Mouse (Mus musculus): Measurements from ENCODE around the gene F2rl2. TPM values are rescaled to one million over a fixed set of nuclear protein-coding genes. Genes with fewer than 3 reads are reported as not detected.

F2rl2 gene
- total and polyA plus RNA-seq, 3 experiments = 0.08 TPM; not detected in 2

DNA sequence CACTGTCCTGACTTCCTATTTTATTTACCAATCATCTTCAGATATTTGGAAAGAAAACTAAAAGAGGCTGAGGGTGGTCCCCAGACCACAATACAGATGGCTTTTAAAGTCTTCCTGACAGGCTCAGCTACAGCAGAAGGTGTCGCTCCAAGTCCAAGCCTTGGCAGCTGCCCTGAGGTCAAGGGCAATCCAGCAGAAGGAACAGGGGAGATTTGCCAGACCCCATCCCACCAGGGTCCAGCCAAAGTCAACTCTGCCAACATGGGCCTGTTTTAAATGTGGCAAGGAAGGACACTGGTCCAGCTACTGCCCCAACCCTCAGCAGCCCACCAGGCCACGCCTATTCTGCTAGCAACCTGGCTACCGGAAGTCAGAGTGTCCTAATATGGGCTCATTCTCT is 46.7 kb upstream of the F2rl2 start:
- no peak overlapping the region for H3K4me2 ChIP-seq (ENCODE audit: insufficient read depth, low read depth, poor library complexity, severe bottlenecking)
- no peaks in the 10 kb centered on the region for H3K36me3 ChIP-seq (replicated peaks in 1 of 2; ENCODE audit: control insufficient read depth in 1 of 2, insufficient read depth in 1 of 2, low read length in 1 of 2)
- no peak for DNase-seq (ENCODE audit: extremely low read depth)
- H3K27me3 ChIP-seq (replicated peaks) = peaks cover 4% of the 10 kb centered on the region
- H3K4me1 ChIP-seq (ENCODE audit: control insufficient read depth in 1 of 2, insufficient read depth in 2 of 2) = no peaks in the 10 kb centered on the region
- H3K4me3 ChIP-seq (replicated peaks in 1 of 3; ENCODE audit: low read depth in 2 of 3, low read length in 2 of 3, poor library complexity in 1 of 3) = no peak overlapping the region
- in situ Hi-C loops (cut with MboI; ENCODE audit: low pct_ligation_motif_present, low pct_unique_long_range_greater_than_20kb, low sequenced_read_pairs) = no loop called here
- no peak overlapping the region for H3K9ac ChIP-seq (ENCODE audit: insufficient read depth, low read depth)
- H3K27ac ChIP-seq (ENCODE audit: insufficient read depth, low read depth) = no peak overlapping the region
- dilution Hi-C loops (cut with MboI; ENCODE audit: extremely low pct_ligation_motif_present, extremely low pct_unique_long_range_greater_than_20kb, low sequenced_read_pairs) = no loop called here
- no peaks in the 10 kb centered on the region for H3K79me2 ChIP-seq (replicated peaks; ENCODE audit: control insufficient read depth, extremely low read depth, insufficient read depth, poor library complexity, severe bottlenecking)
- no peak for TF ChIP-seq NELFE (IDR thresholded peaks at IDR 0.05; ENCODE audit: low read depth, low read length)
- TF ChIP-seq MAX (IDR thresholded peaks at IDR 0.05; ENCODE audit: low read length) = no peak
- TF ChIP-seq MXI1 (IDR thresholded peaks at IDR 0.05; ENCODE audit: low read depth, low read length) = no peak
- TF ChIP-seq EP300 (IDR thresholded peaks at IDR 0.05; ENCODE audit: low read length) = no peak
- TF ChIP-seq USF2 (conservative IDR thresholded peaks at IDR 0.05; ENCODE audit: low read depth, low read length) = no peak
- no peaks in the 10 kb centered on the region for H3K9me3 ChIP-seq (replicated peaks; ENCODE audit: low read length)

DNA sequence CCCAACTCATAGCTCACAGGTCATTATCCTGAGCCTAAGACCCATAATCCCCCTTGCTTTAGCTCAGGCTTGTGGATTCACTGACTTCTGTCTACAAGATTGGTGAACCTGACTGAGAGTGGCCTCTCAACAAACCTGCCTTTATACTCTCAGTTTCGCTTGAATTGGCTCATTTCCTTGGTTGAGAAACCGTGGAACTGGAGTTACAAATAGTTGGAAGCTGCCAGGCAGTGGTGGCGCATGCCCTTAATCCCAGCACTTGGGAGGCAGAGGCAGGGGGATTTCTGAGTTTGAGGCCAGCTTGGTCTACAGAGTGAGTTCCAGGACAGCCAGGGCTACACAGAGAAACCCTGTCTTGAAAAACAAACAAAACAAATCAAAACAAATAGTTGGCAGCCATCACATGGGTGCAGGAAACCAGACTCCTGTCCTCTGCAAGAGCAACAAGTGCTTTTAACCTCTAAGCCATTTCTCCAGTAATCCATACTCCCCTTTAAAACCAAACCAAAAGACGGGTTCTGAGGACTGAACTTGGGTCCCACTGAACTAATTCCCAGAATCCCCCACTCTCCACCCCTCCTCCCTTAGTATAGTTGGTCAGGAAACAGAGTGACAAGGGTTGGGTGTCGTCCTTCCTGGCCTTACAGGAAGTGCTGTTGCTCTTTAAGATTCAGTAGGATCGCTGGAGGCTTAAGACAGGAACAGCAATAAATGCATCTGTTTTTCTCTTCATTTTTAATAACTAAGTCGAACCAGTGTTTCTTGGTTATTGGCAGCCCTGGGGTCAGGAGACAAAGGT is 44.6 kb upstream of the F2rl2 start:
- no peak overlapping the region for H3K4me3 ChIP-seq (replicated peaks in 1 of 3; ENCODE audit: low read depth in 2 of 3, low read length in 2 of 3, poor library complexity in 1 of 3)
- H3K27ac ChIP-seq (ENCODE audit: insufficient read depth, low read depth) = no peak overlapping the region
- H3K36me3 ChIP-seq (replicated peaks in 1 of 2; ENCODE audit: control insufficient read depth in 1 of 2, insufficient read depth in 1 of 2, low read length in 1 of 2) = no peaks in the 10 kb centered on the region
- TF ChIP-seq JUN (IDR thresholded peaks at IDR 0.05; ENCODE audit: insufficient read depth, low read depth, low read length) = no peak
- no peak for TF ChIP-seq EP300 (IDR thresholded peaks at IDR 0.05; ENCODE audit: low read length)
- no peak for TF ChIP-seq ZNF384 (IDR thresholded peaks at IDR 0.05; ENCODE audit: low read depth, low read length)
- TF ChIP-seq RCOR1 (conservative IDR thresholded peaks at IDR 0.05; ENCODE audit: low read depth, low read length) = no peak
- TF ChIP-seq IRF4 (IDR thresholded peaks at IDR 0.05; ENCODE audit: low read depth, low read length) = no peak
- no peak for TF ChIP-seq MAFK (IDR thresholded peaks at IDR 0.05; ENCODE audit: insufficient replicate concordance, low read length)
- TF ChIP-seq PAX5 (IDR thresholded peaks at IDR 0.05; ENCODE audit: low read length) = no peak
- no peaks in the 10 kb centered on the region for H3K4me1 ChIP-seq (ENCODE audit: control insufficient read depth in 1 of 2, insufficient read depth in 2 of 2)
- no peak overlapping the region for H3K9ac ChIP-seq (ENCODE audit: insufficient read depth, low read depth)
- H3K27me3 ChIP-seq (replicated peaks) = peaks cover 4% of the 10 kb centered on the region
- no peaks in the 10 kb centered on the region for H3K9me3 ChIP-seq (replicated peaks; ENCODE audit: low read length)
- no peak overlapping the region for H3K4me2 ChIP-seq (ENCODE audit: insufficient read depth, low read depth, poor library complexity, severe bottlenecking)
- in situ Hi-C loops (cut with MboI; ENCODE audit: low pct_ligation_motif_present, low pct_unique_long_range_greater_than_20kb, low sequenced_read_pairs) (no loop called here), dilution Hi-C loops (cut with MboI; ENCODE audit: extremely low pct_ligation_motif_present, extremely low pct_unique_long_range_greater_than_20kb, low sequenced_read_pairs) (no loop called here)
- no peaks in the 10 kb centered on the region for H3K79me2 ChIP-seq (replicated peaks; ENCODE audit: control insufficient read depth, extremely low read depth, insufficient read depth, poor library complexity, severe bottlenecking)
- no peak for DNase-seq (ENCODE audit: extremely low read depth)

DNA sequence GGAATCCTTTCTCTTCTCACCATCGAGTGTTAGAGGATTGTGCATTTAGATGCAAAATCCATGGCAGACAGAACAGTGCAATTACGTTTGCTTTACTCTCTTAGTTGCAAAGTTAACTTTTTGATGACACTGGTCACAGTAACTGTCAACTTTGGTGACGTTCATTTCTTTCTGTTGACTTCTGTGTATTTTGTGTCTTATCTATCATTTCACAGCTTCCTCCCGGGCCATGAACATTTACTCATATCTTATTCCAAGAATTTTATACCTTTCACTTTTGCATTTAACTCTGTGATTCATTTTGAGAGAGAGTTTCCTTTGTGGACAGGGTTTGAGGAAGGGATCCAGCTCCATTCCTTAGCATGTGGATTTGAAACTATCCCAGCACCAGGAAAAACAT is 43.0 kb upstream of the F2rl2 start:
- TF ChIP-seq TCF12 (IDR thresholded peaks at IDR 0.05; ENCODE audit: low read depth, low read length) (no peak), NELFE (IDR thresholded peaks at IDR 0.05; ENCODE audit: low read depth, low read length) (no peak), MAZ (IDR thresholded peaks at IDR 0.05; ENCODE audit: low read depth, low read length) (no peak), CHD1 (IDR thresholded peaks at IDR 0.05; ENCODE audit: low read depth, low read length) (no peak), SIN3A (IDR thresholded peaks at IDR 0.05; ENCODE audit: low read length) (no peak), POLR2AphosphoS2 (IDR thresholded peaks at IDR 0.05; ENCODE audit: low read depth, low read length) (no peak), MXI1 (IDR thresholded peaks at IDR 0.05; ENCODE audit: low read depth, low read length) (no peak), HCFC1 (IDR thresholded peaks at IDR 0.05; ENCODE audit: low read depth, low read length) (no peak), POLR2A (IDR thresholded peaks at IDR 0.05; ENCODE audit: low read depth, low read length) (no peak), ELF1 (IDR thresholded peaks at IDR 0.05; ENCODE audit: low read depth, low read length) (no peak)
- no peaks in the 10 kb centered on the region for H3K4me1 ChIP-seq (ENCODE audit: control insufficient read depth in 1 of 2, insufficient read depth in 2 of 2)
- no peak overlapping the region for H3K4me3 ChIP-seq (replicated peaks in 1 of 3; ENCODE audit: low read depth in 2 of 3, low read length in 2 of 3, poor library complexity in 1 of 3)
- no peak overlapping the region for H3K9ac ChIP-seq (ENCODE audit: insufficient read depth, low read depth)
- H3K27ac ChIP-seq (ENCODE audit: insufficient read depth, low read depth) = no peak overlapping the region
- H3K36me3 ChIP-seq (replicated peaks in 1 of 2; ENCODE audit: control insufficient read depth in 1 of 2, insufficient read depth in 1 of 2, low read length in 1 of 2) = no peaks in the 10 kb centered on the region
- H3K79me2 ChIP-seq (replicated peaks; ENCODE audit: control insufficient read depth, extremely low read depth, insufficient read depth, poor library complexity, severe bottlenecking) = no peaks in the 10 kb centered on the region
- H3K9me3 ChIP-seq (replicated peaks; ENCODE audit: low read length) = no peaks in the 10 kb centered on the region
- H3K27me3 ChIP-seq (replicated peaks) = peaks cover 4% of the 10 kb centered on the region
- no peak for DNase-seq (ENCODE audit: extremely low read depth)
- in situ Hi-C loops (cut with MboI; ENCODE audit: low pct_ligation_motif_present, low pct_unique_long_range_greater_than_20kb, low sequenced_read_pairs) (no loop called here), dilution Hi-C loops (cut with MboI; ENCODE audit: extremely low pct_ligation_motif_present, extremely low pct_unique_long_range_greater_than_20kb, low sequenced_read_pairs) (no loop called here)
- H3K4me2 ChIP-seq (ENCODE audit: insufficient read depth, low read depth, poor library complexity, severe bottlenecking) = no peak overlapping the region
